Mouse (Mus musculus) neural tube, embryonic 11.5 days (tissue): ENCODE results near the gene Pphln1. TPM values are rescaled to one million over a fixed set of nuclear protein-coding genes. Genes with fewer than 3 reads are reported as not detected.
A peak's percentile ranks its signal among the peaks of the same experiment; 100 is the strongest.
"Not testable (repeated sequence)": the region's sequence is repeated elsewhere in the genome, so short reads cannot be mapped to it uniquely, and the experiment has no call there.

Experiments
- ATAC-seq: fragments of 200-750 bp; cut with Nextera tagmentation; 2 replicates; pipeline ENCODE4 v1.8.0; 2017; ENCODE audit warnings: moderate number of reproducible peaks, mild to moderate bottlenecking, moderate TSS enrichment, moderate library complexity; ENCODE audit not compliant: insufficient read depth, low FRiP score, low TSS enrichment
- DNase-seq: peaks from one replicate; pipeline ENCODE4 v3.0.0-alpha.2; 2015; ENCODE audit warnings: low spot score
- H3K27ac ChIP-seq: fragments of 300-500 bp; sonication (generic); 2 replicates; pipeline ENCODE4 v1.5.1; 2014; ENCODE audit warnings: low read depth, mild to moderate bottlenecking, low read length
- H3K27me3 ChIP-seq: fragments of 300-500 bp; sonication (generic); 2 replicates; pipeline ENCODE4 v1.6.1; 2014; ENCODE audit warnings: mild to moderate bottlenecking, low read length, mixed read lengths; ENCODE audit not compliant: control insufficient read depth, insufficient read depth
- H3K36me3 ChIP-seq: fragments of 300-500 bp; sonication (generic); 2 replicates; pipeline ENCODE4 v1.6.1; 2014; ENCODE audit warnings: mild to moderate bottlenecking, low read length, moderate library complexity, mixed read lengths; ENCODE audit not compliant: control insufficient read depth, insufficient read depth
- H3K4me1 ChIP-seq: fragments of 300-500 bp; sonication (generic); 2 replicates; pipeline ENCODE4 v1.6.1; 2014; ENCODE audit warnings: low read length, mixed read lengths; ENCODE audit not compliant: control insufficient read depth, insufficient read depth
- H3K4me2 ChIP-seq: fragments of 300-500 bp; sonication (generic); 2 replicates; pipeline ENCODE4 v1.6.1; 2014; ENCODE audit warnings: low read depth, mild to moderate bottlenecking, moderate library complexity
- H3K4me3 ChIP-seq: fragments of 300-500 bp; sonication (generic); 2 replicates; pipeline ENCODE4 v1.5.1; 2014; ENCODE audit warnings: low read depth, low read length
- H3K9ac ChIP-seq: fragments of 300-500 bp; sonication (generic); 2 replicates; pipeline ENCODE4 v1.6.1; 2014; ENCODE audit warnings: mild to moderate bottlenecking, low read length
- H3K9me3 ChIP-seq: fragments of 300-500 bp; sonication (generic); 2 replicates; pipeline ENCODE4 v1.6.1; 2016; ENCODE audit warnings: low read length; ENCODE audit not compliant: control insufficient read depth
- WGBS: fragments of 180-500 bp; shearing (Covaris S2); extraction: QIAGEN DNeasy Blood & Tissue Kit; methylation state at CpG from one replicate; pipeline ENCODE4 v1.1.7; 2014; 5-methylcytosine and 5-hydroxymethylcytosine counted together
- polyA plus RNA-seq: library from polyadenylated mRNA; unstranded; fragments of >200 nt; fragmentation: Nextera tagmentation; extraction: Ambion mirVana; gene quantifications from 2 replicates; pipeline ENCODE4 v1.2.1, GENCODE M21; 2014

The Pphln1 gene
- 53.3 and 56.7 TPM in 2 replicates for polyA plus RNA-seq

DNA sequence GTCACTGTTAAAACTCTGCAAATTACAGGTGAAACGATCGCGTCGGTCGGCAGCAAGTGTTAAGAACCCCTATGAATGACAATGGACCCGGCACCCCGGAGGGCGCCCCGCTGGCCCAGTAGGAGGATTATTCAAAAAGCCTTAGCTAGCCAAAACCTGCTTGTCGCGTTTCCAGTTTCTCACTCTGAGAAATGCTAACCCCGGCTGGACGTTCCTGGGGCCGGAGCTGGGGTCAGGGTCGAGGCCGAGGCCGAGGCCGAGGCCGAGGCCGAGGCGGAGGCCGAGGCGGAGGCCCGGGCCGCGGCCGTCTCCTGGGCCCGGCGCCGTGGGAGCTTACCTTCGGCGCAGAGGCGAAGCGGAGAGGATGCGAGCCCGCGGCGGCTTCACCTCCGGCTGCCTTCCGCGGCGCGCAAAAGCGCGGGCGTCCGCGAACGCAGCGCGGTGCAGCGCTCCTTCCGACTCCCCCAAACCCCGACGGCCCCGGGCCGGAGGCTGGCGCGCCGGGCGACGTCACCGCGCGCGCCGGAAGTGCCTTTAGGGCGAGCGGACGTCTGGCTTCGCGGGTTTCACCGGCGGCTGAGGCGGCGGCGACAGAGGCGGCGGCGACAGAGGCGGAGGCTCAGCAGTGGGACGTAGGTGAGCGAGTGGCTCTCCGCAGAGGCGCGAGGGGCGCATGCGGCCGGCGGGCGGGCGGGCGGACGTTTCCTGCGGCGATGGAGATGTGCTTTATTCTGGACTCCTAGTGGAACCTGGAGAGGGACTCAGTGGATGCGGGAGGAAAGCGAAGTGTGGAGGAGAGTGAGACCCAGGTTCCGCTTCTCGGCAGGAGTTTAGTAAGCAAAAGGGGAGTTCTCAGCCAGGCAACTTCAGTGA, at the start of gene Pphln1, which contains the start of gene Zcrb1:
TSS of gene Pphln1 (plus strand) at position 525 of the 873 bp plus-strand sequence.
TSS of gene Zcrb1 (minus strand) at position 509 of the 873 bp plus-strand sequence.
- H3K36me3 ChIP-seq: no peaks in the 10 kb centered on the region

DNA sequence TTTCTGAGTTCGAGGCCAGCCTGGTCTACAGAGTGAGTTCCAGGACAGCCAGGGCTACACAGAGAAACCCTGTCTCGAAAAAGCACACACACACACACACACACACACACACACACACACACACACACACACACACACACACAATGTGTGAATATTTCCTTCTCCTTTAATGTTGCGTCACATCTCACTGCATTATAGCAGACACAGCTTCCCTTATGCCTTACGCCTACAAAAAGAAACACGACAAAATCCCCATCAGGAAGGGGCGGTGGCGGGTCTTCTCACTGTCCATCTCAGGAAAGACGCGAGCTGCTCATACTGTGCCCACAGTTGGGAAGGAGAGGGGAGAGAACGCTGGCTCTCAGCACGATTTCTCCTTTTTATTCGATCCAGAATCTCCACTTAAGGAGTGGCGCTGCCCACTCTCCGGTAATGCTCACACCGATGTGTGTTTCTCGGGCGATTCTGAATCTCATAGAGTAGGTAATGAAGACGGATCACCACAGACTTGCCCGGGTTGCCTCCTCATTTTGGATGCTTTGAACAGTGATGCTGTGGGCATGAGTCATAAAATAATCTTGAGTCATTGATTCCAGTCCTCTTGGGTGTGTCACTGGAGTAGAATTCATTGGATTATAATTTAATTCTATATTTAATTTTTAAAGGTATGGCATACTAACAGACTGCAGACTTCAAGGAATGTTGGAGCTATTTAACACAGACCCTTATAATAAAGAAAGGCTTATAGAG, 39.6 kb upstream of the Pphln1 start:
- 91% methylated on average over 19 of the region's 19 CpGs for WGBS
- H3K27me3 ChIP-seq: no peaks in the 10 kb centered on the region
- DNase-seq: no peak

More for the DNA sequence above, at the start of gene Pphln1, which contains the start of gene Zcrb1:
- H3K9ac ChIP-seq: peak within 1 kb of the TSS; percentile 90
- H3K27me3 ChIP-seq: no peaks in the 10 kb centered on the region
- H3K4me2 ChIP-seq: peak within 1 kb of the TSS; percentile 74
- under 1% methylated on average over 92 of the region's 100 CpGs for WGBS
- peak within 1 kb of the TSS; percentile 83 for H3K27ac ChIP-seq
- H3K9me3 ChIP-seq: no peaks in the 10 kb centered on the region
- ATAC-seq (peak; percentile 96), DNase-seq (peak; percentile 94)
- peak within 1 kb of the TSS; percentile 97 for H3K4me3 ChIP-seq
- peaks cover 6% of the 10 kb centered on the region; the same call in 1 of the 2 replicates for H3K4me1 ChIP-seq

DNA sequence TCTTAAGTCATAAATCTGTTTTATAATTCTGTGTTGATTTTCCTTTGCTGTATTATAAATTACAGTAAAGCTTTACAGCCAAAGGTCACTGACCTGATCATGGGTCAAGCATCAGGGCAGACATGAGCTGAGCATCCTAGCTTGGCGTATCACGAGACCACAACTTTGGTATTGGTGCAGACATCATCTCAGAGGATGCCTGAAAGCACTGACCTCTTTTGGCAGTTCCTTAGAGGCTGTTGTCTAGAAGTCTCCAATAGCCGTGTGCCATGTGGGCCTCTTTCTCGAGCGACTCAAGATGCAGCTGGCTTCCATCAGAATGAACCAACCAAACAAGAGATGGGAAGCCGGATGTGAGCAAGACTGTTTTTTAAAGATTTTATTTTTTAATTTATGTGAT, 32.6 kb upstream of the Pphln1 start:
- no peak overlapping the region for H3K4me2 ChIP-seq
- no peaks in the 10 kb centered on the region for H3K4me1 ChIP-seq
- DNase-seq (no peak), ATAC-seq (no peak)
- H3K27ac ChIP-seq: no peak overlapping the region
- 88% methylated on average over 6 of the region's 6 CpGs for WGBS
- H3K4me3 ChIP-seq: no peak overlapping the region
- no peak overlapping the region for H3K9ac ChIP-seq
- H3K27me3 ChIP-seq: no peaks in the 10 kb centered on the region
- H3K36me3 ChIP-seq: no peaks in the 10 kb centered on the region
- H3K9me3 ChIP-seq: no peaks in the 10 kb centered on the region

More for the DNA sequence above, 39.6 kb upstream of the Pphln1 start:
- H3K36me3 ChIP-seq: no peaks in the 10 kb centered on the region
- H3K9me3 ChIP-seq: no peaks in the 10 kb centered on the region
- H3K9ac ChIP-seq: no peak overlapping the region
- no peak for ATAC-seq
- no peak overlapping the region for H3K4me2 ChIP-seq
- H3K4me1 ChIP-seq: no peaks in the 10 kb centered on the region
- H3K27ac ChIP-seq: no peak overlapping the region
- no peak overlapping the region for H3K4me3 ChIP-seq

DNA sequence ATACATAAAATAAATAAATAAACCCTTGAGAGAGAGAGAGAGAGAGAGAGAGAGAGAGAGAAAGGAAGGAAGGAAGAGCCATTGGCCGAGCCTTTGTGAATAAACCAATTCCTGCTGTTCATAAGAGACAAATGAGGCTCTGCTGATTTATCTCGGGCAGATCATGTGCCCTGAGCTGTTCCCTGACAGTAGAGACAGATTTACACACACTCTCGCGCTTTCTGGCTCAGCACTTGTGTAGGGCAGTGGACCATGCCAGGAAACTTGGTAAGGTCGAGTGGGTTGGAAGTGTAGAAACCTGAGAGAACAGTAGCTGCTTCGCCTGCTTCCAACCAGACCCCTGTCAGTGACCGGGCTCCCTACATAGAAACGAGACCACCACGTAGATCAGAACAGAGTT, 29.6 kb upstream of the Pphln1 start:
- Histone ChIP-seq H3K4me2 (no peak overlapping the region), H3K9ac (no peak overlapping the region), H3K27me3 (no peaks in the 10 kb centered on the region), H3K27ac (no peak overlapping the region), H3K4me3 (no peak overlapping the region), H3K9me3 (no peaks in the 10 kb centered on the region), H3K36me3 (no peaks in the 10 kb centered on the region), H3K4me1 (no peaks in the 10 kb centered on the region)
- no peak for ATAC-seq
- 79% methylated on average over 9 of the region's 9 CpGs for WGBS
- no peak for DNase-seq

DNA sequence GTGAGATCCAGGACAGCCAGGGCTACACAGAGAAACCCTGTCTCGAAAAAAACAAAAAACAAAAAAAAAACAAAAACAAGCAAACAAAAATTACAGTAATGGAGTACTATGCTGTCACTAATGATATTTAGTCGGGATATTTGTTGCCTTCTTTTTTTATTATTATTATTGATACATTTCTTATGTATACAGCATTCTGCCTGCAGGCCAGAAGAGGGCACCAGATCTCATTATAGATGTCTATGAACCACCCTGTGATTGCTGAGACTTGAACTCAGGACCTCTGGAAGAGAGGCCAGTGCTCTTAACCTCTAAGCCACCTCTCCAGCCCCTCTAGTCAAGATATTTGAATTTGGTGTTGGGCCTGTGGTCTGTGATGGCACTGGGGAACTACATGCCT, 26.3 kb upstream of the Pphln1 start:
- ATAC-seq (no peak), DNase-seq (no peak)
- WGBS: 77% methylated on average over 2 of the region's 2 CpGs
- Histone ChIP-seq H3K9ac (no peak overlapping the region), H3K27me3 (no peaks in the 10 kb centered on the region), H3K4me2 (no peak overlapping the region), H3K4me1 (no peaks in the 10 kb centered on the region), H3K36me3 (no peaks in the 10 kb centered on the region), H3K4me3 (no peak overlapping the region), H3K27ac (no peak overlapping the region), H3K9me3 (no peaks in the 10 kb centered on the region)

DNA sequence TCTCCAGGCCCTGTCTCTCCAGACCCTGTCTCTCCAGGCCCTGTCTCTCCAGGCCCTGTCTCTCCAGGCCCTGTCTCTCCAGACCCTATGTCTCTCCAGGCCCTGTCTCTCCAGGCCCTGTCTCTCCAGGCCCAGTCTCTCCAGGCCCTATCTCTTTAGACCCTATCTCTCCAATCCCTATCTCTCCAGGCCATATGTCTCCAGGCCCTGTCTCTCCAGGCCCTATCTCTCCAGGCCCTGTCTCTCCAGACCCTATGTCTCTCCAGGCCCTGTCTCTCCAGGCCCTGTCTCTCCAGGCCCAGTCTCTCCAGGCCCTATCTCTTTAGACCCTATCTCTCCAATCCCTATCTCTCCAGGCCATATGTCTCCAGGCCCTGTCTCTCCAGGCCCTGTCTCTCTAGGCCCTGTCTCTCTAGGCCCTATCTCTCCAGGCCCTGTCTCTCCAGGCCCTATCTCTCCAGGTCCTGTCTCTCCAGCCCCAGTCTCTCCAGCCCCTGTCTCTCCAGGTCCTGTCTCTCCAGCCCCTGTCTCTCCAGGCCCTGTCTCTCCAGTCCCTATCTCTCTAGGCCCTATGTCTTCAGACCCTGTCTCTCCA, 25.5 kb upstream of the Pphln1 start:
- H3K9me3 ChIP-seq, H3K36me3 ChIP-seq, H3K4me3 ChIP-seq, ATAC-seq, DNase-seq, H3K4me2 ChIP-seq, H3K27me3 ChIP-seq, H3K27ac ChIP-seq, H3K4me1 ChIP-seq, H3K9ac ChIP-seq: not testable (repeated sequence)

DNA sequence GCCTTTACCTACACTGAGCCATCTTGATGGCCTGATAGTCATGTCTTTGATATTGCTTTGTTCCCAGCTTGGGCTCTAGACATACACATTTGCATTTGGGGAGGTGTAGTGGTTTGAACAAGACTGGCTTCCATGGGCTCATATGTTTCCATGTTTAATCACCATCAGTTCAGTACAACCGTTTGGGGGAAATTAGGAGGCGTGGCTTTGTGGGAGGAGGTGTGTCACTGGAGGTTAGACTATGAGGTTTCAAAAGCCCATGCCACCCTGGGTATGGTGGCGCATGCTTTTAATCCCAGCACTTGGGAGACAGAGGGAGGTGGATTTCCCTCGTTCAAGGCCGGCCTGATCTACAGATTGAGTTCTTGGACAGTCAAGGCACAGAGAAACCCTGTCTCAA, 22.5 kb upstream of the Pphln1 start:
- ATAC-seq (no peak), DNase-seq (no peak)
- Histone ChIP-seq H3K4me3 (no peak overlapping the region), H3K36me3 (no peaks in the 10 kb centered on the region), H3K27me3 (no peaks in the 10 kb centered on the region), H3K27ac (no peak overlapping the region), H3K4me1 (no peaks in the 10 kb centered on the region), H3K4me2 (no peak overlapping the region), H3K9ac (no peak overlapping the region), H3K9me3 (no peaks in the 10 kb centered on the region)
- 90% methylated on average over 5 of the region's 5 CpGs for WGBS

DNA sequence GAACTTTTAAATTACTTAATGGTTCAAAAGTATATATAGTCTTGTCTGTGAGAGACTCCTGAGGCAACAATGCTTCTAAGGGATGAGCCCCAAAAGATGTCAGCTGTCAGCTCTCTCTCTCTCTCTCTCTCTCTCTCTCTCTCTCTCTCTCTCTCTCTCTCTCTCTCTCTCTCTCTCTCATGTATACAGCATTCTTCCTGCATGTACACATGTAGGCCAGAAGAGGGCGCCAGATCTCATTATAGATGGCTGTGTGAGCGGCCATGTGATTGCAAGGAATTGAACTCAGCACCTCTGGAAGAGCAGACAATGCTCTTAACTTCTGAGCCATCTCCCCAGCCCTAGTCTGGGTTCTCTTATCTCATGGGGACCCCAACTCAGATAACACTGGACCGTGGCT, 19.0 kb upstream of the Pphln1 start:
- H3K4me1 ChIP-seq: no peaks in the 10 kb centered on the region
- H3K4me3 ChIP-seq: no peak overlapping the region
- no peaks in the 10 kb centered on the region for H3K9me3 ChIP-seq
- no peak overlapping the region for H3K4me2 ChIP-seq
- DNase-seq (no peak), ATAC-seq (no peak)
- no peak overlapping the region for H3K27ac ChIP-seq
- H3K27me3 ChIP-seq: no peaks in the 10 kb centered on the region
- no peak overlapping the region for H3K9ac ChIP-seq
- no peaks in the 10 kb centered on the region; the same call in 1 of the 2 replicates for H3K36me3 ChIP-seq
- WGBS: 79% methylated on average over 3 of the region's 3 CpGs
